Mouse (Mus musculus) midbrain, embryonic 11.5 days (tissue): ENCODE measurements around the gene Gpr176. TPM values are rescaled to one million over a fixed set of nuclear protein-coding genes. Genes with fewer than 3 reads are reported as not detected.

Experiments
- ATAC-seq: fragments of 200-750 bp; cut with Nextera tagmentation; 2 replicates; pipeline ENCODE4 v1.8.0; 2017; ENCODE audit warnings: moderate TSS enrichment, moderate library complexity; ENCODE audit not compliant: low FRiP score
- DNase-seq: peaks from one replicate; pipeline ENCODE4 v3.0.0; 2015; ENCODE audit warnings: low spot score; ENCODE audit errors: missing footprints
- H3K27ac ChIP-seq: fragments of 300-500 bp; sonication (generic); 2 replicates; pipeline ENCODE4 v1.5.1; 2014; ENCODE audit warnings: low read depth, low read length
- H3K27me3 ChIP-seq: fragments of 300-500 bp; sonication (generic); 2 replicates; pipeline ENCODE4 v1.6.1; 2014; ENCODE audit warnings: mild to moderate bottlenecking, low read length, moderate library complexity, mixed read lengths; ENCODE audit not compliant: control insufficient read depth, insufficient read depth
- H3K36me3 ChIP-seq: fragments of 300-500 bp; sonication (generic); 2 replicates; pipeline ENCODE4 v1.6.1; 2014; ENCODE audit warnings: mild to moderate bottlenecking, low read length, moderate library complexity, mixed read lengths; ENCODE audit not compliant: control insufficient read depth, insufficient read depth
- H3K4me1 ChIP-seq: fragments of 300-500 bp; sonication (generic); 2 replicates; pipeline ENCODE4 v1.6.1; 2014; ENCODE audit warnings: low read length; ENCODE audit not compliant: control insufficient read depth, insufficient read depth
- H3K4me2 ChIP-seq: fragments of 300-500 bp; sonication (generic); 2 replicates; pipeline ENCODE4 v1.6.1; 2014; ENCODE audit warnings: mild to moderate bottlenecking, moderate library complexity
- H3K4me3 ChIP-seq: fragments of 300-500 bp; sonication (generic); 2 replicates; pipeline ENCODE4 v1.5.1; 2014; ENCODE audit warnings: low read depth, low read length
- H3K9ac ChIP-seq: fragments of 300-500 bp; sonication (generic); 2 replicates; pipeline ENCODE4 v1.6.1; 2014; ENCODE audit warnings: low read length
- H3K9me3 ChIP-seq: fragments of 300-500 bp; sonication (generic); 2 replicates; pipeline ENCODE4 v1.6.1; 2016; ENCODE audit warnings: low read length; ENCODE audit not compliant: control insufficient read depth
- WGBS: fragments of 180-500 bp; shearing (Covaris S2); extraction: QIAGEN DNeasy Blood & Tissue Kit; methylation state at CpG from one replicate; pipeline ENCODE4 v1.1.7; 2014; 5-methylcytosine and 5-hydroxymethylcytosine counted together
- polyA plus RNA-seq: library from polyadenylated mRNA; unstranded; fragments of >200 nt; fragmentation: Nextera tagmentation; extraction: Ambion mirVana; gene quantifications from 2 replicates; pipeline ENCODE4 v1.2.1, GENCODE M21; 2014

The Gpr176 gene
- 0.25 TPM in 2 replicates for polyA plus RNA-seq

GRCm38 (mm10) chr2:118372901-118373571 lies at the start of gene Gpr176:
Gene Gpr176 (minus strand): TSS chr2:118373419.
- WGBS = under 1% methylated on average over 55 of the region's 59 CpGs
- Histone ChIP-seq H3K27ac (no peak within 1 kb of the TSS), H3K9ac (peak within 1 kb of the TSS; percentile 46), H3K4me3 (peak within 1 kb of the TSS; percentile 46), H3K9me3 (no peaks in the 10 kb centered on the region), H3K4me1 (peaks cover 10% of the 10 kb centered on the region), H3K4me2 (peak within 1 kb of the TSS; percentile 94), H3K36me3 (no peaks in the 10 kb centered on the region), H3K27me3 (peaks cover 20% of the 10 kb centered on the region)
- ATAC-seq = peak; percentile 80
- peak; percentile 95 for DNase-seq

GRCm38 (mm10) chr2:118422385-118422784 lies 49.2 kb upstream of the Gpr176 start:
- H3K4me3 ChIP-seq = no peak overlapping the region
- no peaks in the 10 kb centered on the region for H3K4me1 ChIP-seq
- peaks cover 4% of the 10 kb centered on the region; the same call in 1 of the 2 replicates for H3K36me3 ChIP-seq
- ATAC-seq = no peak
- H3K9ac ChIP-seq = no peak overlapping the region
- no peaks in the 10 kb centered on the region for H3K9me3 ChIP-seq
- WGBS = 85% methylated on average over 8 of the region's 8 CpGs
- H3K4me2 ChIP-seq = no peak overlapping the region
- DNase-seq = no peak
- H3K27me3 ChIP-seq = no peaks in the 10 kb centered on the region
- no peak overlapping the region for H3K27ac ChIP-seq

GRCm38 (mm10) chr2:118421951-118422350 lies 48.7 kb upstream of the Gpr176 start:
- H3K27ac ChIP-seq = no peak overlapping the region
- no peaks in the 10 kb centered on the region for H3K9me3 ChIP-seq
- 90% methylated on average over 15 of the region's 15 CpGs for WGBS
- H3K9ac ChIP-seq = no peak overlapping the region
- no peaks in the 10 kb centered on the region for H3K4me1 ChIP-seq
- DNase-seq = no peak
- peaks cover 4% of the 10 kb centered on the region; the same call in 1 of the 2 replicates for H3K36me3 ChIP-seq
- H3K4me2 ChIP-seq = no peak overlapping the region
- H3K27me3 ChIP-seq = no peaks in the 10 kb centered on the region
- H3K4me3 ChIP-seq = no peak overlapping the region
- ATAC-seq = no peak

- WGBS = 90% methylated on average over 4 of the region's 4 CpGs
- H3K36me3 ChIP-seq = peaks cover 6% of the 10 kb centered on the region; the same call in 1 of the 2 replicates
- DNase-seq = no peak
Observed at GRCm38 (mm10) chr2:118418076-118418475, 44.9 kb upstream of the Gpr176 start.

GRCm38 (mm10) chr2:118415601-118416355 lies 42.6 kb upstream of the Gpr176 start:
- Histone ChIP-seq H3K9me3 (no peaks in the 10 kb centered on the region), H3K4me3 (no peak overlapping the region), H3K9ac (no peak overlapping the region), H3K4me2 (no peak overlapping the region), H3K4me1 (no peaks in the 10 kb centered on the region), H3K36me3 (peaks cover 6% of the 10 kb centered on the region; the same call in 1 of the 2 replicates), H3K27ac (no peak overlapping the region), H3K27me3 (no peaks in the 10 kb centered on the region)
- no peak for ATAC-seq
- no peak for DNase-seq
- 91% methylated on average over 6 of the region's 6 CpGs for WGBS

More at GRCm38 (mm10) chr2:118418076-118418475, 44.9 kb upstream of the Gpr176 start:
- Histone ChIP-seq H3K4me3 (no peak overlapping the region), H3K27me3 (no peaks in the 10 kb centered on the region), H3K27ac (no peak overlapping the region), H3K9ac (no peak overlapping the region), H3K4me2 (no peak overlapping the region), H3K4me1 (no peaks in the 10 kb centered on the region), H3K9me3 (no peaks in the 10 kb centered on the region)
- ATAC-seq = no peak

- Histone ChIP-seq H3K9me3 (no peaks in the 10 kb centered on the region), H3K9ac (no peak overlapping the region), H3K36me3 (peaks cover 8% of the 10 kb centered on the region; the same call in 1 of the 2 replicates), H3K4me1 (no peaks in the 10 kb centered on the region), H3K4me2 (no peak overlapping the region), H3K4me3 (no peak overlapping the region), H3K27ac (no peak overlapping the region), H3K27me3 (no peaks in the 10 kb centered on the region)
- no peak for ATAC-seq
- DNase-seq = no peak
- 94% methylated on average over 11 of the region's 11 CpGs for WGBS
Observed at GRCm38 (mm10) chr2:118412821-118413220, 39.6 kb upstream of the Gpr176 start.

- 86% methylated on average over 4 of the region's 4 CpGs for WGBS
- DNase-seq (no peak), ATAC-seq (no peak)
- H3K4me1 ChIP-seq = no peaks in the 10 kb centered on the region
- H3K4me3 ChIP-seq = no peak overlapping the region
- no peak overlapping the region for H3K4me2 ChIP-seq
- no peak overlapping the region for H3K9ac ChIP-seq
- H3K27me3 ChIP-seq = no peaks in the 10 kb centered on the region
- H3K36me3 ChIP-seq = peaks cover 6% of the 10 kb centered on the region; the same call in 1 of the 2 replicates
- no peaks in the 10 kb centered on the region for H3K9me3 ChIP-seq
- H3K27ac ChIP-seq = no peak overlapping the region
Observed at GRCm38 (mm10) chr2:118408336-118408895, 35.2 kb upstream of the Gpr176 start.

GRCm38 (mm10) chr2:118406811-118407210 lies 33.6 kb upstream of the Gpr176 start:
- Histone ChIP-seq H3K9me3 (no peaks in the 10 kb centered on the region), H3K36me3 (peaks cover 3% of the 10 kb centered on the region; the same call in 1 of the 2 replicates), H3K9ac (no peak overlapping the region), H3K4me1 (no peaks in the 10 kb centered on the region), H3K27me3 (no peaks in the 10 kb centered on the region), H3K4me3 (no peak overlapping the region), H3K4me2 (no peak overlapping the region), H3K27ac (no peak overlapping the region)
- WGBS = 82% methylated on average over 2 of the region's 2 CpGs
- DNase-seq = no peak
- ATAC-seq = no peak

- H3K4me1 ChIP-seq = no peaks in the 10 kb centered on the region
- no peak overlapping the region for H3K27ac ChIP-seq
- H3K27me3 ChIP-seq = no peaks in the 10 kb centered on the region
- H3K36me3 ChIP-seq = no peaks in the 10 kb centered on the region; the same call in 1 of the 2 replicates
- no peak overlapping the region for H3K4me3 ChIP-seq
- ATAC-seq = no peak
- no peak overlapping the region for H3K9ac ChIP-seq
- H3K4me2 ChIP-seq = no peak overlapping the region
- H3K9me3 ChIP-seq = no peaks in the 10 kb centered on the region
- WGBS = 83% methylated on average over 4 of the region's 4 CpGs
- DNase-seq = no peak
Observed at GRCm38 (mm10) chr2:118405568-118405967, 32.3 kb upstream of the Gpr176 start.
